Mouse (Mus musculus): Measurements from ENCODE around the gene Zfp988.
"Not testable (repeated sequence)": the region's sequence is repeated elsewhere in the genome, so short reads cannot be mapped to it uniquely, and the experiment has no call there.

The Zfp988 gene

DNA sequence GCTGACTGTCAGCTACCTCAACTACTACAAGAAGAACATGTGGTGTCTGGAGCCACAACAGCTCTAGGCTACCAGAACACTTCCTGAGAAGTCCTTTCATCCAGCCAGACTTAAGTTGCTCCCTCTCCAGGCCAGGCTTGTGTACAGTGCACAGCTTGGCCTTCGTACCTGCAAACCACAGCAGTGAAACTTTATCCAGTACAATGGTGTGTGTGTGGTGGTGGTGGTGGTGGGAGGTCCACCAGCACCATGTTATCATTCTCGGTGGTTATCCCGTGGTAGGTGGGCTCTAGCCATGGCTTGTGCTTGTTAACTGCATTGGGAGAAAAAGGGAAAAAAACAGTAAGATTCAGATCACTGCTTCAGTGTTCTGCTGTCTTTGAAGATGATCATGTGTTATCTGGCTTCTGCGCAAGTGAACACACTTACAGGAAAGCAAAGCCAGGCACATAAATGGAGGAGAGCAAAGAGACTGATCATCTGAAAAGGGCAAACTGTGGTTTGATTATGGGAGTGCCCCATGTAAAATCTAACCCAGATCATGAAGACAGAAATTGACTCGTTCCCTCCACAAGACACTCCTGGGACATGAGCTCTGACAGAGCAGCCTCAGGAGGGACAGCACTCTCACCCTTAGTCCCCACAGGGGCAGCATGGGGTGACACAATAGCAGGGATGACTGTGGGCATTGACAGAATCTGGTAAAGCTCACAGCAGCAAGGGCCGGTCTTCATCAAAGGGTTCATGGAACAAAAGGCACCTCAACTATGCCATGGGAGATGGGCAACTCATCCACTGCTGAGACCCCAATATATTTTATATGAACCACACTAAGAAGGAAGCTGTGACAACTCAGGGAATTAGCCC is 37.8 kb downstream of the Zfp988 start:
- not testable (repeated sequence) for DNase-seq (ENCODE audit: low spot score)

DNA sequence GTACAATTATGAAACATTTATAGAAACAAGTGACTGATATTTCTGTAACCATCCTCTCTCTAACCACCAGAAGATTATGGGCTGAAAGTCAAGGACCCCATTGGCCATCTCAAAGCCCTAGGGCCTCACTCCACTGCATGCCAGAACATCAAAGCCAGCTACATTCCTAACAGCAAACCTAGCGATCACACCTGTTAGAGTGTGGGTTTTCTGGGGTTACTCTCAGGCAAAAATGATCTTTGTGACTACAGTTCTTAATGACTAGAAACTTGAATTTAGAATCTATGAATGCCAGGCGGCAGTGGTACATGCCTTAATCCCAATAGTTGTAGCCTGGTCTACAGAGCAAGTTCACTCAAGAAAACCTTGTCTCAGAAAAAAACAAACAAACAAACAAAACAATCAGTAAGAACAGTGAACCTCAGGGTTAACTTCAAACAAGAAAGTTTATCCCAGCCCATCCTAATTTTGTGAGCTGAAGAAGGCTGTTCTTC is 39.6 kb downstream of the Zfp988 start:
- DNase-seq (ENCODE audit: low spot score) = not testable (repeated sequence)

DNA sequence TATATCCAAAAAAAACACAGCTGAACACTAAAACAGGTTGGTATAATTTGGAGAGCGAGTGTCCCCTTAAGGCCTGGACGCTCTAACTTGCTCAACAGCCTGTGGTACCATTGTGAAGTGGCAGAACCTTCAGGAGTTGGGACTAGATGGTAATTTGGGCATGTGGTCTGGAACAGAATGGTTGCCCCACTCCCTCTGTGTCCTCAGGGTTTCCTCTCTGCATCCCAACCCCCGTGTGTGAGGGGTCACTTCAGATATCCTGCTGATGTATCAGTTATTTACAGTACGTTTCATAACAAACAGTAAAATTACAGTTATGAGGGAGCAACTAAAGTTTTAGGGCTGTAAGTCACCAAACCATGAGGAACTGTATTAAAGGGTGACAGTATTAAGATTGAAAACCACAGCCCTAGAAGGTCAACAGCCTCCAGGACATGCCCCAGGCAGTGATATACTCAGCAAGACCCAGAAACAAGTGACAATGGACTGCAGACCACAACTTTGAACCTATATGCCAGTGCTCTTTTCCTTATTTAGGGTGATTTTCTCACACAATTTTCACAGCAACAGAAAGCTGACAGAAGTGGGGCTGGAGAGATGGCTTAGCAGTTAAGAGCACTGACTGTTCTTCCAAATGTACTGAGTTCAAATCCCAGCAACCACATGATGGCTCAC is 41.0 kb downstream of the Zfp988 start:
- DNase-seq (ENCODE audit: low spot score) = not testable (repeated sequence)

DNA sequence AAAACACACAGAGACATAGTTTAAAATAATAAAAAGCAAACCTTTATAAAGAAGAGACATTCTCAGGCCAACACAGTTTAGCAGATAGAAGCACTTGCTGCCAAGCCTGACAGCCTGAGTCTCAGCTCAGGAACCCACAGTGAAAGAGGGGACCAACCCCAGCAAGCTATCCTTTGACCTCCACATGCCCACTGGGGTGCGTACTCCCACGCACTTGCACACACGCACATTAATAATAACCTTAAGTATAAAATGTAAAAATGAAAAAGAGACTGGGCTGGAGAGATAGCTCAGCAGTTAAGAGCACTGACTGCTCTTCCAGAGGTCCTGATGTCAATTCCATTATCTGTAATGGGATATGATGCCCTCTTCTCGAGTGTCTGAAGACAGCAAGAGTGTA is 41.8 kb downstream of the Zfp988 start:
- DNase-seq (ENCODE audit: low spot score) = not testable (repeated sequence)

DNA sequence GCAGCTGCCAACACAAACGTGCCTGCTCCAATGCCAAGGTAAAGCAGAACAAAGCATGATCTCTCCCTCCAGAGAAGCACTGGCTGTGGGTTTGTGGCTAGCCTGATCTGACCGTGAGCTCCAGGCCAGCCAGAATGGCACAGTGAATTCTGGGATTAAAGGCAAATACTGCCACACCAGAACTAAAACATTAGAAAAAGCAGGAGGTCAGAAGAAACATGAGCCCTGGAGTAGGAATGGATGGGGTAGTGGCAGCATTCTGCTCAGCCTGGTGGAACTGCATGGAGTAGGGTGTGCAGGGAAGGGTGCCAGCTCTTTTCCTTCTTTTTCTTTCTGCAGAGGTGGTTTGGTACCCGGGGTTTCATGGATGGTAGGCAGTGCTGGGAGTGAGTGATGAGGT is 42.4 kb downstream of the Zfp988 start:
- not testable (repeated sequence) for DNase-seq (ENCODE audit: low spot score)

DNA sequence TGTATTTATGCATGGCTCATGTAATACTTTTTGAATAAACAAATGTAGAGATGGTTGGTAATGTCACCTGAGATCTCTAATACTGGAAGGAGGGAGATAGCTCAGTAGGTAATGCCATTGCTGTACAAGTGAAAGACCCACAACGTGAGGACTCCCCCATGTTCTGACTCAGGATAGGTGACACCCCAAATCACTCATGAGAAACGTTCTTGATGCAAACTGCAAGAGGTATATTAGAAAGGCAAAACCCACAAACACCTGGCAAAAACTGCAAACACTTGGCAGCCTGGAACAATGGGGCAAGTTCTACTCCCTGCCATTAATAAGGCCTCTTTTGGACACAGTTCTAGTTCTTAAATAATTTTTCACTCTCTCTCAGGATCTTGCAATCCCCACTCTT is 42.9 kb downstream of the Zfp988 start:
- DNase-seq (ENCODE audit: low spot score) = not testable (repeated sequence)

DNA sequence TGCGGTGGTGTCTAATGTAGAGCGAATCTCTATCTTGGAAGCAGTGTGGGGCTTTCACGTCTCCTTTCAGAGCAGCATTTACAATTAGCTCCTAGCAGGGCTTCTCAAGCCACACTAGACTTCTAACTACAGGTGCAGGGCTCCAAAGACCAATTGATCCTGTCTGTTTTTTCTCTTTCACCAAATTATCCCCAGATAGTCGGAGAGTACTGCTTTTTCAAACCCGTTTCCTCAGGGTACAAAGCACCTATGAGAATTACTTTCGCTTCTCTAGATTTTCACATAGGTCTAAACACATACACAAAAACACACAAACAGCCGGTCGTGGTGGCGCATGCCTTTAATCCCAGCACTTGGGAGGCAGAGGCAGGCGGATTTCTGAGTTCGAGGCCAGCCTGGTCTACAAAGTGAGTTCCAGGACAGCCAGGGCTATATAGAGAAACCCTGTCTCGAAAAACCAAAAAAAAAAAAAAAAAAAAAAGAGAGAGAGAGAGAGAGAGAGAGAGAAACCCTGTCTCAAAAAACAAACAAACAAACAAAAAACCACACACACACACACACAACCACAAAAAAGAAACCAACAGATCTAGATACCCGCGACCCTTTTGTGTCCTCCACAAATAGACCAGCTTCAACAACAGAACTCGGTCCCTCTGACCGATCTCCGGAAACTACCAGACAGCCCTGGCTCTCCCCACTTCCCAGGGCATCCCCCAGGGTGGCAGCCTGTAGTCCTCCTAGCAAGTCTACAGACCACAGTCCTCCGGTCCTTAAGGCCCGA is 43.6 kb downstream of the Zfp988 start:
- DNase-seq (ENCODE audit: low spot score) = not testable (repeated sequence)

DNA sequence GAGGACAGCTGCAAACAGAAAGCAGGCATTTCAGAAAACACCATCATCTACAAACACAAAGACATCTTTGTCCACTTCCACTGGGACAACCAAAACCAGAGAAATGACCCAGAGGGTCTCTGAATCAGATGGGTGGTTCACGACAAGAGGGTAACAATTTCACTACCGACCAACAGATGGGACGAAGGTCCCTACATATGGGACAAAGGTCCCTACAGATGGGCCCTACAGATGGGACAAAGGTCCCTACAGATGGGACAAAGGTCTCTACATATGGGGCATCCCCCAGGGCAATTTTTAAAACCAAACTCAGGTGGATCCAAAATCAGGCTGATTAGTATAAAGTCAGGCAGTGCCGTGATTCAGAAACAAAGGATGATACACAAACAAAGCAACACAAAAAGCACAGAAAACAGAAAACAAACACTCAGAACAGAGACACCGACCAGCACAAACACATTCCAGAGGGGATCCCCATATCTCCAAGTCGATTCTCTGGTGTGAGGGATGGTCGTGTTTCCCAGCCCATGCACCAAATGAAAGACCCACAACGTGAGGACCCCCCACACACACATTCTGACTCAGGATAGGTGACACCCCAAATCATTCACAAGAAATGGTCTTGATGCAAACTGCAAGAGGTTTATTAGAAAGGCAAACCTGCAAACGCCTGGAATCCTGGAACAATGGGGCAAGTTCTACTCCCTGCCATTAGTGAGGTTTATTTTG is 44.4 kb downstream of the Zfp988 start:
- not testable (repeated sequence) for DNase-seq (ENCODE audit: low spot score)

DNA sequence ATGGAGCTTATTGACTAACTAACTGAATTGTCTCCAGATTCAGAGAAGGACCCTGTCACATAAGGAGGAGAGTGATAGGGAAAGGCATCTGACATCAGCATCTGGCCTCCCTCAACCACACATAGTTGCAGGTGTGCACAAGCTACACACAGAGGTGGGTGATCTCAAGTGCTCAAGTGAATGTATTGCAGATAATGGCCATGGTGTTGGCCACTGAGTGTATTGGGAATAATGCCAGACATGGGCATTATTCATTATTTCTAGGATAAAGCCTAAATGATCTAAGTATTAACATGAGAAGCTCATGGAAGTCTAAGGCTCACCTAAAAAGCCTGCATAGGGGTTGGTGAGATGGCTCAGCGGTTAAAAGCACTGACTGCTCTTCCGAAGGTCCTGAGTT is 45.1 kb downstream of the Zfp988 start:
- DNase-seq (ENCODE audit: low spot score) = not testable (repeated sequence)

DNA sequence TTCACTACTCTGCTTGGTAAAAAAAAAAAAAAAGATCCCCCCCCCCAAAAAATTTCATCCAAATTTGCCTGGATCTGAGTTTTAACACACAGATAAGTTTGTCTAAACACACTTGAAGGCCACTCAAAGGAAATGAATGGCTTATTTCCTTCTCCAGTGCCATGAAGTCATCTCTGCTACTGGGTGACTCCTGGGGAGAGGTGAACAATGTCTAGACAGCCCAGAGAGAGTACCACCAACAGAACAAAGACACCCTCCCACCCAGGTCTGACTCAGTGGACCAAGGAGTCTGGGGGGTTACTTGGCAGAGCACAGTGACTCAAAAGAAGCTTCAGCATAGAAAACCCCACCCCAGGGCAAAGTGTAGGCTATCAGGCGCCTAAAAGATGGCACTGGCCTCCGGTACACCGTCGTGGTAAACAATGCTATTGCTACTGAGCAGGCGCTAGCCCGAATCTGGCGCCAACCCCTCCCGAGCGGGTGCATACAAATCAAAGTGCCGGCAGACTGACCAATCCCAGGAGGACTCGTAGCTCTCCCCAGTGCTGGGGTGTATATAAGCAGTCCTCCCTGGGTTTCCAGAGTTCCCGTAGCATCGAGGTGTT is 46.0 kb downstream of the Zfp988 start:
- DNase-seq (ENCODE audit: low spot score) = not testable (repeated sequence)

DNA sequence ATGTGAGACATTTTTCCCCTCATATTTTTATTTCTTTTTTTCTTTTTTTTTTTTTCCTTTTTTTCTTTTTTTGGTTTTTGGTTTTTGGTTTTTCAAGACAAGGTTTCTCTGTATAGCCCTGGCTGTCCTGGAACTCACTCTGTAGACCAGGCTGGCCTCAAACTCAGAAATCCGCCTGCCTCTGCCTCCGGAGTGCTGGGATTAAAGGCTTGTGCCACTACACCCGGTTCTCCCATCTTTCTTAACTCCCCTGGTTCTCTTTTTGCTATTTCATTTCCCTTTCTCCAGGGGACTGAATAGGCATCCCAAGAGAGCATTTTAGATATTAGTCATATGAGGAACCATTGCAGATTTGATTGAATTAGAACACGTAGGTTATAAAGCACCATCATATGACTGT is 48.2 kb downstream of the Zfp988 start:
- DNase-seq (ENCODE audit: low spot score) = not testable (repeated sequence)

DNA sequence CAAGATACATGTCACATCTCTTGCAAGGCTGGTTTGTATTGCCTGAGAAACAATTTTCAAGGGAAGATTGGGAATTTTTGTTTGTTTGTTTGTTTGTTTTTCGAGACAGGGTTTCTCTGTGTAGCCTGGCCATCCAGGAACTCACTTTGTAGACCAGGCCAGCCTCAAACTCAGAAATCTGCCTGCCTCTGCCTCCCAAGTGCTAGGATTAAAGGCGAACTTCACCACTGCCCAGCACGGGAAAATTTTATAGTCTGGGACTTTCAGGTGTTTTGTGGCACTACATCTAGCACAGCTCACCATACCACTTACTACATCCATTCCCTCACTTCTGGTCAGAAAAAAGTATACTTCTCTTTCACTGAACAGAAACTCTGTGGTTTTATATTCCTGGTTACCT is 50.6 kb downstream of the Zfp988 start:
- not testable (repeated sequence) for DNase-seq (ENCODE audit: low spot score)

DNA sequence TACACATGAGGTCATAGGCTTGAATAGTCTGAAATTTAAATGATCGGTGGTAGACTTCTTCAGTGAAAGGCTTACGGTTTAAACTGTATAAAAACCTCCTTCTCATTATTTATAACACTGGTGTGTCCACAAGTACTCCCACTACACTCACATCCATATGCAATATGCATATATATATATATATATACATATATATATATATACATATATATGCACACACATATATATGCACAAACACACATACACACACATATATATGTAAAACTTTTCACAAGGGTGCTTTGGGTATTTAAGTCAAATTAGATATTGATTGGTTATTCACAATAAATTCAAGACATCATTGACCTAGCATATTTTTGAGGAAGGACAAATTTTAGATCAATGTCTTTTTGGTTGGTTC is 51.7 kb downstream of the Zfp988 start:
- not testable (repeated sequence) for DNase-seq (ENCODE audit: low spot score)

DNA sequence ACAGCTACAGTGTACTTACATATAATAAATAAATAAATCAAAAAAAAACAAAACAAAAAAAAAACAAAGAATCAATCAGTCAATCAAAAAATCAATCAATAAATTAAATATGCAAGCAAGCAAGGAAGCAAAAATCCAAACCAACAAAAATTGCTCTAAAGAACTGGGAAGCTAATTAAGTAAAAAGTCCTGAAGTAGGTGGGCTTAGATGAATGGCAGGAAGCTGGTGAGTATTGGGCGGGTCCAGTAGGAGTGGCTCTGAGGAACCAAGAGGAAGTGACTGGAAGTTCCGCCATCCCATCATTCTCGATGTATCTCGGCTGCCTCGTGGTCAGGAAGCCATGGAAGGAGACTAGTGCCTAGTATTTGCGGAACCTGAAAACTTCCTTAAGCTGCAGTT is 55.5 kb downstream of the Zfp988 start, which contains the start of gene Zfp978:
Gene Zfp978 (plus strand): TSS at position 301 of the 400 bp plus-strand sequence.
- DNase-seq (ENCODE audit: low spot score) = not testable (repeated sequence)

DNA sequence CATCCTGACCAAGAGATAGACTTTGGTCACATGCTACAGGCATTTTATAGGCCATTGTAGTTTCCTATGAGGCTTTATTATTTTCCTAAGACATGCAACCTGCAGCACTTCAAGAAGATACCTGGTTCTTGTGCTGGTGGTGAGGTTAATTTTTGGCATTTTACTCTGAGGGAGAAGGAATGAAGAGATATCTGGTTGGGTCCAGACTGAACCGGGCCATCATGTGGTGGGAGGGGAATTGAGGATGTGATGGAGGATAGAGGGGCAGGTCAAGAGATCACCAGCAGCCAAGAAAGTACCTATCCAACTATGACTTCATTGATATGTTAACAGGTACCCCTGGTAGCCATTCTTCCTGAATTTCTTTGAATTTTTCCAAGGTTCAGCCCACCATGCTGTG is 56.4 kb downstream of the Zfp988 start:
- not testable (repeated sequence) for DNase-seq (ENCODE audit: low spot score)

DNA sequence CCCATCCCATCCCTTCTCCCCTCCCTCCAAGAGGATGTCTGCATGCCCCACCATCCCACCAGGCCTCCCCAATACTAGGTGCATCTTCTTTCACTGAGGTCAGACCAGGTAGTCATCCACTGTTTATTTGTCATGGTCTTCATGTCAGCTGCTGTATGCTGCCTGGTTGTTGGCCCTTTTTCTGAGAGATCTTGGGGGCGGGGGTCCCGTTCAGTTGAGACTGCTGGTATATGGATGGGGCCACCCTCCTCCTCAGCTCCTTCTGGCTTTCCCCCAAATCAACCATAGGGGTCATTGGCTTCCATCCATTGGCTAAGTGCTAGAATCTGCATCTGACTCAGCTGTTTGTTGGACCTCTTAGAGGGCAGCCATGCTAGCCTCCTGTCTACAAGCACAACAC is 64.1 kb downstream of the Zfp988 start:
- DNase-seq (ENCODE audit: low spot score) = not testable (repeated sequence)

DNA sequence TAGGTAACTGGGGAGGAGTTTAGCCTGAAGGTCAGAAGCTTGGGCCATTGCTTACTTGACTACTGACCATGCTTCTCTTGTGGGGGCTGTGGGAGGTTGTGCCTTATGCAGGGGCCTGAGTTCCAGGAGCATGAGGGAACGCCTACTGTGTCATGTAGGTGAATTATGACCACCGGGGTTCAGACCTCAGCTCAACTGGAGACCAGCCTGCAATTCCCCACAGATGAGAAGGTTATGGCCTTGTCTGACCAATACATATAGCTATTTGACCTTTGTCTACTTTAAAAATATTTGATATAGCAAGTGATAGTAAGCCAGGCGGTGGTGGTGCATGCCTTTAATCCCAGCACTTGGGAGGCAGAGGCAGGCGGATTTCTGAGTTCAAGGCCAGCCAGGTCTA is 77.7 kb downstream of the Zfp988 start:
- DNase-seq (ENCODE audit: low spot score) = not testable (repeated sequence)

All from ovary, postnatal 36 days (tissue).